Mouse (Mus musculus): ENCODE results near the gene Ext2. TPM values are rescaled to one million over a fixed set of nuclear protein-coding genes. Genes with fewer than 3 reads are reported as not detected.
A peak's percentile ranks its signal among the peaks of the same experiment; 100 is the strongest.

The Ext2 gene
- polyA plus RNA-seq, 1 experiment from 2014 or later = 68.3 TPM

GRCm38 (mm10) chr2:93805523-93805922, 16.8 kb downstream of the Ext2 start:
- H3K27me3 ChIP-seq (replicated peaks) = no peaks in the 10 kb centered on the region
- peaks cover 5% of the 10 kb centered on the region for H3K4me1 ChIP-seq
- H3K9ac ChIP-seq = no peak overlapping the region
- WGBS = 66% methylated on average over 4 of the region's 4 CpGs
- H3K36me3 ChIP-seq = peaks cover 81% of the 10 kb centered on the region
- H3K9me3 ChIP-seq = no peaks in the 10 kb centered on the region
- H3K27ac ChIP-seq (replicated peaks) = no peak overlapping the region
- H3K4me3 ChIP-seq = no peak overlapping the region
- no peak overlapping the region for H3K4me2 ChIP-seq
- no peak for ATAC-seq (ENCODE audit: extremely low read depth, insufficient number of reproducible peaks, low FRiP score, low TSS enrichment)

GRCm38 (mm10) chr2:93805066-93805465, 17.3 kb downstream of the Ext2 start:
- peaks cover 5% of the 10 kb centered on the region for H3K4me1 ChIP-seq
- 70% methylated on average over 5 of the region's 5 CpGs for WGBS
- H3K9ac ChIP-seq = no peak overlapping the region
- no peak for ATAC-seq (ENCODE audit: extremely low read depth, insufficient number of reproducible peaks, low FRiP score, low TSS enrichment)
- no peaks in the 10 kb centered on the region for H3K9me3 ChIP-seq
- H3K4me2 ChIP-seq = no peak overlapping the region
- H3K36me3 ChIP-seq = peaks cover 78% of the 10 kb centered on the region
- H3K4me3 ChIP-seq = no peak overlapping the region
- H3K27ac ChIP-seq (replicated peaks) = no peak overlapping the region
- H3K27me3 ChIP-seq (replicated peaks) = no peaks in the 10 kb centered on the region

- 88% methylated on average over 2 of the region's 2 CpGs for WGBS
- Histone ChIP-seq H3K9ac (no peak overlapping the region), H3K4me3 (no peak overlapping the region), H3K27ac (replicated peaks) (no peak overlapping the region), H3K27me3 (replicated peaks) (no peaks in the 10 kb centered on the region), H3K4me2 (no peak overlapping the region), H3K36me3 (peaks cover 63% of the 10 kb centered on the region), H3K4me1 (peaks cover 6% of the 10 kb centered on the region), H3K9me3 (no peaks in the 10 kb centered on the region)
- no peak for ATAC-seq (ENCODE audit: extremely low read depth, insufficient number of reproducible peaks, low FRiP score, low TSS enrichment)
These were observed 19.4 kb downstream of the Ext2 start for GRCm38 (mm10) chr2:93802947-93803346.

- 78% methylated on average over 7 of the region's 7 CpGs for WGBS
- Histone ChIP-seq H3K4me3 (no peak overlapping the region), H3K27ac (replicated peaks) (no peak overlapping the region), H3K27me3 (replicated peaks) (no peaks in the 10 kb centered on the region), H3K9ac (no peak overlapping the region), H3K36me3 (peaks cover 62% of the 10 kb centered on the region), H3K4me1 (peaks cover 18% of the 10 kb centered on the region), H3K9me3 (no peaks in the 10 kb centered on the region), H3K4me2 (no peak overlapping the region)
- ATAC-seq (ENCODE audit: extremely low read depth, insufficient number of reproducible peaks, low FRiP score, low TSS enrichment) = no peak
These were observed 21.3 kb downstream of the Ext2 start for GRCm38 (mm10) chr2:93801097-93801496.

GRCm38 (mm10) chr2:93797162-93797795, 25.1 kb downstream of the Ext2 start:
- H3K9me3 ChIP-seq = no peaks in the 10 kb centered on the region

GRCm38 (mm10) chr2:93794375-93794774, 28.0 kb downstream of the Ext2 start:
- H3K9ac ChIP-seq = no peak overlapping the region
- H3K27me3 ChIP-seq (replicated peaks) = no peaks in the 10 kb centered on the region
- peaks cover 68% of the 10 kb centered on the region for H3K36me3 ChIP-seq
- no peak for ATAC-seq (ENCODE audit: extremely low read depth, insufficient number of reproducible peaks, low FRiP score, low TSS enrichment)
- WGBS = 84% methylated on average over 5 of the region's 5 CpGs
- H3K9me3 ChIP-seq = no peaks in the 10 kb centered on the region
- H3K27ac ChIP-seq (replicated peaks) = no peak overlapping the region
- no peak overlapping the region for H3K4me3 ChIP-seq
- no peak overlapping the region for H3K4me2 ChIP-seq
- H3K4me1 ChIP-seq = peaks cover 25% of the 10 kb centered on the region

More at GRCm38 (mm10) chr2:93797162-93797795, 25.1 kb downstream of the Ext2 start:
- Histone ChIP-seq H3K27ac (replicated peaks) (peak overlapping the region; percentile 46; the same call in 1 of the 2 replicates), H3K36me3 (peaks cover 63% of the 10 kb centered on the region), H3K27me3 (replicated peaks) (no peaks in the 10 kb centered on the region), H3K4me1 (peaks cover 16% of the 10 kb centered on the region), H3K4me2 (no peak overlapping the region), H3K4me3 (no peak overlapping the region), H3K9ac (no peak overlapping the region)
- WGBS = 58% methylated on average over 19 of the region's 19 CpGs
- ATAC-seq (ENCODE audit: extremely low read depth, insufficient number of reproducible peaks, low FRiP score, low TSS enrichment) = no peak; the same call in 1 of the 2 replicates

GRCm38 (mm10) chr2:93791516-93792499, 30.6 kb downstream of the Ext2 start:
- Histone ChIP-seq H3K4me3 (no peak overlapping the region), H3K27ac (replicated peaks) (peak overlapping the region; percentile 72), H3K4me2 (no peak overlapping the region), H3K9me3 (no peaks in the 10 kb centered on the region), H3K4me1 (peaks cover 13% of the 10 kb centered on the region), H3K36me3 (peaks cover 76% of the 10 kb centered on the region), H3K9ac (peak overlapping the region; percentile 25; the same call in 1 of the 2 replicates), H3K27me3 (replicated peaks) (no peaks in the 10 kb centered on the region)
- peak; percentile 34; the same call in 1 of the 2 replicates for ATAC-seq (ENCODE audit: extremely low read depth, insufficient number of reproducible peaks, low FRiP score, low TSS enrichment)
- WGBS = 51% methylated on average over 13 of the region's 13 CpGs

- no peak overlapping the region for H3K9ac ChIP-seq
- no peak overlapping the region for H3K4me3 ChIP-seq
- no peaks in the 10 kb centered on the region for H3K27me3 ChIP-seq (replicated peaks)
- peak overlapping the region; percentile 72 for H3K27ac ChIP-seq (replicated peaks)
- 85% methylated on average over 4 of the region's 4 CpGs for WGBS
- peaks cover 12% of the 10 kb centered on the region for H3K4me1 ChIP-seq
- H3K9me3 ChIP-seq = no peaks in the 10 kb centered on the region
- ATAC-seq (ENCODE audit: extremely low read depth, insufficient number of reproducible peaks, low FRiP score, low TSS enrichment) = no peak
- H3K4me2 ChIP-seq = no peak overlapping the region
- peaks cover 69% of the 10 kb centered on the region for H3K36me3 ChIP-seq
These were observed 31.5 kb downstream of the Ext2 start for GRCm38 (mm10) chr2:93790798-93791345.

GRCm38 (mm10) chr2:93788557-93788956, 33.8 kb downstream of the Ext2 start:
- Histone ChIP-seq H3K4me1 (peaks cover 16% of the 10 kb centered on the region), H3K36me3 (peaks cover 51% of the 10 kb centered on the region), H3K27ac (replicated peaks) (no peak overlapping the region), H3K9ac (no peak overlapping the region), H3K4me2 (no peak overlapping the region), H3K27me3 (replicated peaks) (no peaks in the 10 kb centered on the region), H3K9me3 (no peaks in the 10 kb centered on the region), H3K4me3 (no peak overlapping the region)
- 74% methylated on average over 5 of the region's 5 CpGs for WGBS
- no peak for ATAC-seq (ENCODE audit: extremely low read depth, insufficient number of reproducible peaks, low FRiP score, low TSS enrichment)

GRCm38 (mm10) chr2:93786175-93786574, 36.2 kb downstream of the Ext2 start:
- Histone ChIP-seq H3K4me1 (peaks cover 12% of the 10 kb centered on the region), H3K4me2 (no peak overlapping the region), H3K9me3 (no peaks in the 10 kb centered on the region), H3K9ac (no peak overlapping the region), H3K36me3 (peaks cover 43% of the 10 kb centered on the region), H3K27ac (replicated peaks) (no peak overlapping the region), H3K4me3 (no peak overlapping the region), H3K27me3 (replicated peaks) (no peaks in the 10 kb centered on the region)
- WGBS = 50% methylated on average over 4 of the region's 4 CpGs
- ATAC-seq (ENCODE audit: extremely low read depth, insufficient number of reproducible peaks, low FRiP score, low TSS enrichment) = no peak

- Histone ChIP-seq H3K27ac (replicated peaks) (no peak overlapping the region), H3K4me1 (peaks cover 15% of the 10 kb centered on the region), H3K36me3 (peaks cover 38% of the 10 kb centered on the region), H3K4me3 (no peak overlapping the region), H3K9ac (no peak overlapping the region), H3K9me3 (no peaks in the 10 kb centered on the region), H3K27me3 (replicated peaks) (no peaks in the 10 kb centered on the region), H3K4me2 (no peak overlapping the region)
- 52% methylated on average over 2 of the region's 2 CpGs for WGBS
- no peak for ATAC-seq (ENCODE audit: extremely low read depth, insufficient number of reproducible peaks, low FRiP score, low TSS enrichment)
These were observed 37.0 kb downstream of the Ext2 start for GRCm38 (mm10) chr2:93785432-93785798.

All from heart, embryonic 13.5 days (tissue).